Mouse (Mus musculus) heart, adult 2 months (tissue): ENCODE results near the gene Ccl2.

Experiments
- EP300 ChIP-seq: fragments of 200-500 bp; IDR thresholded peaks from 2 replicates; pipeline ENCODE4 v1.6.1; 2011; ENCODE audit warnings: low read depth, low read length, control low read depth; ENCODE audit not compliant: insufficient read depth
- POLR2A ChIP-seq: fragments of 200-500 bp; IDR thresholded peaks from 2 replicates; pipeline ENCODE4 v1.6.1; 2011; ENCODE audit warnings: mild to moderate bottlenecking, low read depth, low read length, control low read depth; ENCODE audit not compliant: insufficient read depth

DNA sequence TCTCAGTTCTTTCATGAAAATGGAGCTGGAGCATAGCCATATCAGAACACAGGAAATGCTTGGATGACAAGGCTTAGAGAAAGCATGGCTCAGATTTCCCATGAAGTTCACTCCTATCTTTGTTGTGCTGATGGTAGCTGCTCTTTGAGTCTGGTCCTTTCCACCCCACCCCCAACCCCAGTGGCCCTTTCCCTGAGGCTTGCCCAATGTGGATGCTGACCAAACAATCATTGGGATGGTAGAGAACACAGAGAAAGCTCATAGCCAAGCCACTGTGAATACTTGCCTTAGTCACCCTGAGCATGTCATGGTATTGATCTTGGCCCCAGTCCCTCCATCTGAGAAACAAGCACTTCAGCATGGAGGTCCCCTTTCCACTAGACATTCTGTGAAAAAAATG, 3.2 kb upstream of the Ccl2 start:
- TF ChIP-seq POLR2A = no peak
- no peak for TF ChIP-seq EP300
